Mouse (Mus musculus): Measurements from ENCODE around the gene Mug1. TPM values are rescaled to one million over a fixed set of nuclear protein-coding genes. Genes with fewer than 3 reads are reported as not detected.

The Mug1 gene
- total RNA-seq (2023): not detected in 4 replicates

GRCm38 (mm10) chr6:121838271-121838670 lies at the start of gene Mug1:
Mug1 (plus strand) TSS chr6:121838541.

Other genes with a start within 250 kb of the Mug1 start
- not detected in 4 replicates for gene A2m, start 203.2 kb upstream of the Mug1 start, total RNA-seq (2023)
- not detected in 4 replicates for gene Gm7298, start 105.6 kb upstream of the Mug1 start, total RNA-seq (2023)
- not detected in 4 replicates for gene Mug2, start 168.2 kb downstream of the Mug1 start, total RNA-seq (2023)